Mouse (Mus musculus): ENCODE data around the gene Trip12. TPM values are rescaled to one million over a fixed set of nuclear protein-coding genes. Genes with fewer than 3 reads are reported as not detected.

Gene Trip12
- total RNA-seq, 4 experiments from 2014 or later, result 190 to 227 (median 208) TPM

Small RNA genes lying within 50 kb of the gene (microRNA-seq; reads per million reads assigned to microRNA genes)
- gene Mir5126, result 12.6 reads per million, percentile 29 among the genes with 10 or more reads in this experiment

Other genes with a start within 250 kb of the Trip12 start
- gene Dner, start 144.3 kb downstream of the Trip12 start, total RNA-seq (2022), result under 1 TPM in 1 of 4 experiments, not detected in 3; 0.06 TPM
- 1 to 10 TPM; 1.3 to 3.0 (median 1.9) TPM for gene Fbxo36, start 675 bp downstream of the Trip12 start, total RNA-seq (2022)
- under 1 TPM in 3 of 4 experiments, not detected in 1; 0.09 to 0.20 (median 0.11) TPM for gene Slc16a14, start 94.6 kb upstream of the Trip12 start, total RNA-seq (2022)

Measured in heart, adult 8-10 months (tissue).